8 mouse cellular contexts compared by ENCODE assay signal in the genomic region with DNA sequence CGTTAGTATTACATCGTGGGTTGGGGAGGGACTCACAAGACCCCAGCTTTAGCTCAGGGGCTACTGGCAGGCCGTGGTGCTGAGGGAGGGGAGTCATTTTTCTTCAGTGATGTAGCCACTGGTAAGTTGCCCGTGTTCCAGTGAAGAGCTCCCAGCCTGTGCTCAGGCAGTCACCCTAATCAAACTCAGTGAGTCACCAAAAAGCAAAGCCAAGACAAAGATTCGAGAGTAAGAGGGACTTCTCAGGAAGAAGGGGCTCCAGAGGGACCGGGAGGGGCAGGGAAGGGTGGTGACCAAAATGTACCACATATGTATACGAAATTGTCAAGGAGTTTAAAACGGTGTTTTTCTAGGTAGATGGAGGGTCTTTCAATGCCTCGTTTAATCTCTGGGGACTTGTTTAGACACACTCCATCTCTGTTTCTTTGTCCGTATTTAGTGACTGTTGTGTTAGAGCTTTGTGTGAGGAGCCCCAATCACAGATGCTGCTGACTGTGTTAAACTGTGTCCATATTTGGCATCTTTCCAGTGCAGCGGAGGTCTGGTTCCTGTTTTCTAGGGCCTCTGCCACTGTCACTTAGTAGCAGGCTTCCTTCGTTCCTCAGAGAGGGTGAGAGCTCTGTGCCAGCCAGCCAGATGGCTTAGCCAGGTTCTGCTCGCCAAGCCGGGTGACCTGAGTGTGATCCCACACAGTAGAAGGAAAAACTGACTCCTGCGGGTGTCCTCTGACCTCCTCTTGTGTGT. TPM values are rescaled to one million over a fixed set of nuclear protein-coding genes. Genes with fewer than 3 reads are reported as not detected.
DNase-seq lines count a peak whose midpoint lies in the region; ATAC-seq and TF ChIP-seq lines count a peak whose summit lies in the region.

No protein-coding gene starts in this region.

- H3K9ac ChIP-seq in heart, embryonic 16.5 days (ENCODE audit: low read length), result no peak overlapping the region
- no peak overlapping the region for H3K9ac ChIP-seq in liver, embryonic 12.5 days

- DNase-seq in left cerebral cortex, adult 2 months (ENCODE audit: extremely low spot score in 1 of 2, low spot score in 2 of 2), result peak in 1 of 2 experiments; percentile 29
- no peak for DNase-seq in left cerebral cortex, postnatal 36 days (ENCODE audit: low spot score in 2 of 2)
- DNase-seq in NIH3T3 (ENCODE audit: low read depth), result peak; percentile 19
- peak; percentile 88 to 90 for DNase-seq in cerebellum, postnatal 10 days
- peak; percentile 59 to 74 for DNase-seq in spleen, postnatal 4 days (ENCODE audit: low spot score in 2 of 2)
- DNase-seq in right cerebral cortex, adult 18-20 months, result no peak

- 40% methylated on average over 15 of the region's 15 CpGs for WGBS in heart, embryonic 16.5 days
- 58% methylated on average over 15 of the region's 15 CpGs for WGBS in liver, embryonic 12.5 days (ENCODE audit: insufficient replicate concordance)

- H3K4me3 ChIP-seq in left cerebral cortex, adult 2 months, result no peak overlapping the region
- H3K4me3 ChIP-seq in heart, embryonic 16.5 days (ENCODE audit: low read length), result no peak overlapping the region
- no peak overlapping the region for H3K4me3 ChIP-seq in liver, embryonic 12.5 days

- peaks cover 8% of the 10 kb centered on the region for H3K36me3 ChIP-seq in heart, embryonic 16.5 days (ENCODE audit: control insufficient read depth, insufficient read depth)
- peaks cover 90% of the 10 kb centered on the region for H3K36me3 ChIP-seq in liver, embryonic 12.5 days

- H3K4me2 ChIP-seq in heart, embryonic 16.5 days (ENCODE audit: low read depth, low read length), result no peak overlapping the region
- H3K4me2 ChIP-seq in liver, embryonic 12.5 days, result no peak overlapping the region

- H3K27me3 ChIP-seq in heart, embryonic 16.5 days (ENCODE audit: control insufficient read depth, insufficient read depth, low read length), result no peaks in the 10 kb centered on the region
- no peaks in the 10 kb centered on the region for H3K27me3 ChIP-seq in liver, embryonic 12.5 days (replicated peaks)

- peak overlapping the region; percentile 53 for H3K27ac ChIP-seq in left cerebral cortex, adult 2 months
- peak overlapping the region; percentile 74 for H3K27ac ChIP-seq in heart, embryonic 16.5 days (ENCODE audit: low read length)
- peak overlapping the region; percentile 58 for H3K27ac ChIP-seq in liver, embryonic 12.5 days

- no peaks in the 10 kb centered on the region for H3K9me3 ChIP-seq in heart, embryonic 16.5 days (replicated peaks; ENCODE audit: control insufficient read depth, low read length)
- no peaks in the 10 kb centered on the region for H3K9me3 ChIP-seq in liver, embryonic 12.5 days (replicated peaks)

- intact Hi-C loops in left cerebral cortex, adult 2 months (cut with DNase I), result no loop called here
- intact Hi-C loops in left cerebral cortex, postnatal 36 days (cut with DNase I), result no loop called here

- ATAC-seq in heart, embryonic 16.5 days (replicated peaks; ENCODE audit: extremely low read depth, insufficient read depth, low FRiP score), result peak; percentile 76
- 0 out of 2 replicates have a peak, but pooled peaks have one; percentile 22 for ATAC-seq in liver, embryonic 12.5 days

- H3K4me1 ChIP-seq in heart, embryonic 16.5 days (ENCODE audit: control insufficient read depth, insufficient read depth, low read length), result peaks cover 12% of the 10 kb centered on the region
- peaks cover 39% of the 10 kb centered on the region for H3K4me1 ChIP-seq in liver, embryonic 12.5 days

- TF ChIP-seq CTCF in left cerebral cortex, adult 2 months (IDR thresholded peaks at IDR 0.05), result no peak

RNA-seq across cellular contexts. Expression of a gene that starts 6.2 kb away (rescaled TPM):
- 10 to 100 TPM; 32.5 to 36.1 TPM for total RNA-seq in left cerebral cortex, adult 2 months (2021)
- total RNA-seq in left cerebral cortex, postnatal 36 days (2021), result 10 to 100 TPM; 32.6 to 33.7 TPM
- 8.9 and 9.3 TPM in 2 replicates for polyA plus RNA-seq in heart, embryonic 16.5 days (2015; fragmentation: Nextera tagmentation; extraction: Ambion mirVana)
- 11.8 and 12.6 TPM in 2 replicates for polyA plus RNA-seq in liver, embryonic 12.5 days (2016; fragmentation: Nextera tagmentation; extraction: Ambion mirVana)

RNA-seq across cellular contexts. Expression of a gene that starts 57.2 kb away (rescaled TPM):
- total RNA-seq in left cerebral cortex, adult 2 months (2021), result 100 to 1,000 TPM; 344 to 351 TPM
- total RNA-seq in left cerebral cortex, postnatal 36 days (2021), result 100 to 1,000 TPM; 357 to 364 TPM
- 340 and 342 TPM in 2 replicates for polyA plus RNA-seq in heart, embryonic 16.5 days (2015; fragmentation: Nextera tagmentation; extraction: Ambion mirVana)
- polyA plus RNA-seq in liver, embryonic 12.5 days (2016; fragmentation: Nextera tagmentation; extraction: Ambion mirVana), result 254 and 256 TPM in 2 replicates

Comparison
In these comparisons a context has a peak if more than half of its experiments do, and no peak if none do; other contexts are left out.
1. DNase-seq: peak in NIH3T3 (single experiment), cerebellum, postnatal 10 days (2 of 2) and spleen, postnatal 4 days (2 of 2); none in left cerebral cortex, postnatal 36 days (0 of 2) and right cerebral cortex, adult 18-20 months (single experiment).
2. Peak in every context shown above with its lines, with median percentiles within 50 percentile points of each other: H3K27ac ChIP-seq.